Mouse (Mus musculus) kidney, adult 8-10 months (tissue): ENCODE results near the gene Rdx.

Source experiments
- DNase-seq, 2 experiments: peaks; one replicate each; pipeline ENCODE4 v3.0.0; 2022

Rdx gene

DNA sequence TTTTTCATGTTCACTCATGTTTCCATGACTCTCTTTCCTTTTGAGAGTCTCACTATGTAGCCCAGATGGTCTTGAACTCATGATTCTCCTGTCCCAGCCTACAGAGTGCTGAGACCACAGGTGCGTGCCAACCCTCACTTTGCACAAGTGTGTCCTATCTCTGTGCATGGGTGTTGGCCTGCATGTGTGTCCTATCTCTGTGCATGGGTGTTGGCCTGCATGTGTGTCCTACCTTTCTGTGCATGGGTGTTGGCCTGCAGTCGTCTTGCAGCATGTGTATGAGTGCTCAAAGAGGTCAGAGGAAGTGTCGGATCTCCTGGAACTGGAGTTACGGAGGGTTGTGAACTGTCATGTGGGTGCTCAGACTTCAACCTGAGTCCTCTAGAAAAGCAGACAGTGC is 72.2 kb downstream of the Rdx start:
- no peak for DNase-seq

DNA sequence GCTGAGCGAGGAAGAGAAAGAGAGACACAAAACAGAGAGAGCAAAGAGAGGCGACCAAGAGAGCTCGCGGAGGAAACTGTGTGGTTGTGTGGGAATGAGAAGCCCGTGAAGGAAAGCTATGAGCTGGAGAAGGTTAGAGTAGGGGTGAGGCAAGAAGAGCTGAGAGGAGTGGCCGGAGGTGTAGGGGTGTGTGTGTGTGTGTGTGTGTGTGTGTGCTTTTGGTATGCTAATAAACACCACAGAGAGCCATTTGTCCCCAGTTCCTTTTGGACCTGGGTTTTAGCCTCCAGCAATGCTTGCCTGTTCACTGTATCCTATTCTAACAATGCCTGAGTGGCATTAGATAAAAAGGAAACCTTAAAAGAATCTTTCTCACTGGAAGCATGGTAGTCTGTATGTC is 78.3 kb downstream of the Rdx start:
- DNase-seq: no peak

DNA sequence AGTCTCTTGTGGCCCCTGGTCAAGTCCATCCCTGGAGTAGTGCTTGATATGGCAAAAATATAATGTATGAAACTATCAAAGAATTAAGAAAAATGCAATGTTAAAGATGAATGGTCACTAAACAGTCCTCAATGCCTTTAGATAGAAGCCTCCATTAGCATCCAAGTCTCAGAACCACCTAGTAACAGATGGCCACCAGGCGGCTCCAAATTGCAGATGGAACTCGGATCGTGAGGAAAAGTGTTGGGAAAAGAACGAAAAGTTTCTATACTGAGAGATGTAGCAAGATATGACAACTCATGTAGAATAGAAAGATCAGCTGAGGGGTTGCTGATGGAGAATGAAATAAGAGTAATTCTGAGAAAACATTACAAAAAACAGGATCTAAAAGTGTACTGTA is 83.4 kb downstream of the Rdx start:
- DNase-seq: peak in 1 of 2 experiments; percentile 28

DNA sequence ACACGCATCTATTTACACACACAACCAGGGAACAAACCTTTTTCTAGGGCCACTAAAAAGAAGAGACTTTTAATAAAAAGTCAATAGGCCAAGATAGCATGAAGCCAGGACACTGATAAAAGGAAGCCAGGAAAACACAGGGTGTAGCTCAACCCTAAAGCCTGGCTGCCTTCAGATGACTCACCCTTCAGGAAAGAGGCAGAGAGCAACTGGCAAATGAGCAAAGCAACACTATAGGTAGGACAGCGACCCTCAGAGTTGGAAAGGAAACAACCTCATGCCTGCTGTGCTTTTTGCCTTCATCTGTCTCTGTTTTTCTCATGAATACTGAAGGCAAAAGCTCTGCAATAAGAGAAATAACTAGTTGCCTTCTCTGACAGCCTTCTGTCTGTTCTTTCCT is 85.8 kb downstream of the Rdx start:
- DNase-seq: no peak
